Mouse (Mus musculus) neural tube, embryonic 14.5 days (tissue): ENCODE measurements around the gene Tspan14. TPM values are rescaled to one million over a fixed set of nuclear protein-coding genes. Genes with fewer than 3 reads are reported as not detected.
A peak's percentile ranks its signal among the peaks of the same experiment; 100 is the strongest.

ENCODE experiments used
- ATAC-seq: fragments of 200-750 bp; cut with Nextera tagmentation; 2 replicates; pipeline ENCODE4 v1.8.0; 2017; ENCODE audit warnings: low read depth, mild to moderate bottlenecking, moderate TSS enrichment, moderate library complexity
- H3K27ac ChIP-seq: fragments of 300-500 bp; sonication (generic); 2 replicates; pipeline ENCODE4 v1.5.1; 2014; ENCODE audit warnings: low read depth, mild to moderate bottlenecking, control low read depth, low read length, moderate library complexity, mixed read lengths
- H3K27me3 ChIP-seq: fragments of 300-500 bp; sonication (generic); 2 replicates; pipeline ENCODE4 v1.6.1; 2014; ENCODE audit warnings: low read length; ENCODE audit not compliant: control insufficient read depth, insufficient read depth
- H3K36me3 ChIP-seq: fragments of 300-500 bp; sonication (generic); 2 replicates; pipeline ENCODE4 v1.6.1; 2014; ENCODE audit warnings: low read length, mixed read lengths; ENCODE audit not compliant: control insufficient read depth, insufficient read depth
- H3K4me1 ChIP-seq: fragments of 300-500 bp; sonication (generic); 2 replicates; pipeline ENCODE4 v1.6.1; 2014; ENCODE audit warnings: low read length; ENCODE audit not compliant: control insufficient read depth, insufficient read depth
- H3K4me2 ChIP-seq: fragments of 300-500 bp; sonication (generic); 2 replicates; pipeline ENCODE4 v1.6.1; 2014; ENCODE audit warnings: mild to moderate bottlenecking, low read depth, low read length, control low read depth
- H3K4me3 ChIP-seq: fragments of 300-500 bp; sonication (generic); 2 replicates; pipeline ENCODE4 v1.5.1; 2014; ENCODE audit warnings: low read depth, low read length, control low read depth, mixed read lengths
- H3K9ac ChIP-seq: fragments of 300-500 bp; sonication (generic); replicated peaks from 2 replicates; pipeline ENCODE4 v1.6.1; 2014; ENCODE audit warnings: low read depth, mild to moderate bottlenecking, control low read depth, low read length, mixed read lengths
- H3K9me3 ChIP-seq: fragments of 300-500 bp; sonication (generic); 2 replicates; pipeline ENCODE4 v1.6.1; 2016; ENCODE audit warnings: low read length; ENCODE audit not compliant: control insufficient read depth
- WGBS: fragments of 180-500 bp; shearing (Covaris S2); extraction: QIAGEN DNeasy Blood & Tissue Kit; methylation state at CpG from one replicate; pipeline ENCODE4 v1.1.7; 2014; 5-methylcytosine and 5-hydroxymethylcytosine counted together
- polyA plus RNA-seq: library from polyadenylated mRNA; unstranded; fragments of >200 nt; fragmentation: Nextera tagmentation; extraction: Ambion mirVana; gene quantifications from 2 replicates; pipeline ENCODE4 v1.2.1, GENCODE M21; 2014

Gene Tspan14
- polyA plus RNA-seq, 1 experiment from 2014 or later, result 45.2 TPM

DNA sequence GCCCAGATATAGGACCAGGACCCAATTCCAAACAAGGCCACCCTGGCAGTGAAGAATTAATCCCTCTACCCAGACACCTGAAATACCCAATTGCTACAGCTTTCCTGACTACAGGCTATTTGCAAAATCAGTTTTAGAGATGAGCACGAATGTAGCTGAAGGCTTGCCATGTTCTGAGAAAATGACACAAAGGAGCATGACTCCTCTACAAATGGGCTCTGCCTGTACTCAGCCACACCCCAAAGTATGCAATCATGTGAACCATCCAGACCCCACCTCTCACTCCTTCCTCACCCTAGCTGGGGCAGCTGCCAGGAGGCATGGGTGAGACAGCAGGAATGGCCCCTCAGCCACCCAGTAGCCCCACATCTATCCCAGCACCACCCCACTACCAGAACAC, 31.1 kb downstream of the Tspan14 start:
- 100% methylated on average over 1 of the region's 1 CpGs for WGBS
- no peak overlapping the region for H3K9ac ChIP-seq

DNA sequence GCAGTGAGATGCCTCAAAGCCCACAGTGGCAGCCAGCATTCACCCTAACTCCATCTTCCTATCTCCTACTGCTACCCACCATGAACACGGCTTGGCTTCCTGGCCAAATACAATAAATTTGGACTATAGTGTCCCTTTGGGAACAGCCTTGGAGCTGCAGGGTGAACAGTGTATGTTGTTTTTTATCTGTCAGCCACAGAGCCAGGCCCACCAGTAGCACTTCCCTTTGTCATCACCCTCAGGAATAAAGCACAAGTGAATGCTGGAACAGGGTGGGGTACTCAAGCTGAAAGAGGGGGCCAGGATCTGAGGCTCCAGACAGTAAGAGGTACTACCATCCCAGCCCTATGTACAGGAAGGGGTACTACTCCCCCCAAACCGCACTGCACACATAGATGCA, 31.6 kb downstream of the Tspan14 start:
- H3K27ac ChIP-seq, result no peak overlapping the region
- no peaks in the 10 kb centered on the region for H3K27me3 ChIP-seq
- H3K4me2 ChIP-seq, result no peak overlapping the region
- no peaks in the 10 kb centered on the region for H3K36me3 ChIP-seq
- peaks cover 3% of the 10 kb centered on the region; the same call in 1 of the 2 replicates for H3K4me1 ChIP-seq
- H3K4me3 ChIP-seq, result no peak overlapping the region
- no peaks in the 10 kb centered on the region for H3K9me3 ChIP-seq
- no peak for ATAC-seq
- WGBS, result 58% methylated on average over 2 of the region's 2 CpGs
- H3K9ac ChIP-seq, result no peak overlapping the region

More for the DNA sequence above, 31.1 kb downstream of the Tspan14 start:
- Histone ChIP-seq H3K27ac (no peak overlapping the region), H3K36me3 (no peaks in the 10 kb centered on the region), H3K4me1 (peaks cover 3% of the 10 kb centered on the region; the same call in 1 of the 2 replicates), H3K4me3 (no peak overlapping the region), H3K4me2 (no peak overlapping the region), H3K27me3 (no peaks in the 10 kb centered on the region), H3K9me3 (no peaks in the 10 kb centered on the region)
- ATAC-seq, result no peak

DNA sequence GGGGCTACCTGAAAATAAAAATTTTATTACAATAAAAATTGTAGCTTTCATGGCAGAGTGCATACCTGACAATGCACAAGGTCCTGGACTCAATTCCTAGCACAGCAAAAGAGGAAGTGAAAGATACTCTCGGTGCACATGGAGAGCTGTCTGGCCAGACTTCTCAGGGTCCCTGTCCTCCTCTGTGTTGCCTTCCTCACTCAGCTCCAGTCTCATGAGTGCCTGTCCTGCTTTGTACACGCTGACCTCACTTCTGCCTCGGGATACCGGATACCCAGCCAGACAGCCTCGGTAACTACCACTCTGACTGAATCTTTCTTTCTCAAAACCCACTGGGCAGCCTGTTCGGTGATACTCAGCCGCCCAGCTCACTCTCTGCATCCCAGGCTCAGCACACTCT, 33.3 kb downstream of the Tspan14 start:
- no peak for ATAC-seq
- no peak overlapping the region for H3K4me2 ChIP-seq
- H3K4me3 ChIP-seq, result no peak overlapping the region
- no peaks in the 10 kb centered on the region for H3K27me3 ChIP-seq
- no peaks in the 10 kb centered on the region for H3K9me3 ChIP-seq
- H3K4me1 ChIP-seq, result peaks cover 3% of the 10 kb centered on the region; the same call in 1 of the 2 replicates
- 85% methylated on average over 7 of the region's 7 CpGs for whole genome bisulfite sequencing
- no peaks in the 10 kb centered on the region for H3K36me3 ChIP-seq
- no peak overlapping the region for H3K27ac ChIP-seq
- H3K9ac ChIP-seq, result no peak overlapping the region

DNA sequence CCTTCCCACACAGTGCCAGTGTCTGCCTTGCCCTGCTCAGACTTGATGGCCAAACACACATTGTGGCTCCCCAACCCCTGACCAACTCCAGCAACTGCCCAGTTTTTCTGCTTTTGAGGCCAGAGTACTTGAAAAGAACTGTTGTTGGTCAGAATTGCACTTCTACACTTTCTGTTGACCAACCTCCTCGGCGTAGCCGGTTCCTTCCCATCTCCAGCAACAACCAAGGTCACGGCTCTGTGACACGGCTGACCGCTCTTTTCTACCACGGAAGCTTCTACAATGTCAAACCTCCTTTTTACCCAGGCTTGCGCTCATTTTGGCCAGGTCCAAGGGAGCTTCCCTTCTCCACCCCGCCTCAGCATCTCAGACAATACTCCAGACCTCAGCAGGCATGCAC, 34.4 kb downstream of the Tspan14 start:
- Histone ChIP-seq H3K36me3 (no peaks in the 10 kb centered on the region), H3K4me1 (peaks cover 3% of the 10 kb centered on the region; the same call in 1 of the 2 replicates), H3K4me2 (no peak overlapping the region), H3K27ac (no peak overlapping the region), H3K9ac (no peak overlapping the region), H3K9me3 (no peaks in the 10 kb centered on the region), H3K27me3 (no peaks in the 10 kb centered on the region), H3K4me3 (no peak overlapping the region)
- no peak for ATAC-seq
- WGBS, result 94% methylated on average over 9 of the region's 9 CpGs

DNA sequence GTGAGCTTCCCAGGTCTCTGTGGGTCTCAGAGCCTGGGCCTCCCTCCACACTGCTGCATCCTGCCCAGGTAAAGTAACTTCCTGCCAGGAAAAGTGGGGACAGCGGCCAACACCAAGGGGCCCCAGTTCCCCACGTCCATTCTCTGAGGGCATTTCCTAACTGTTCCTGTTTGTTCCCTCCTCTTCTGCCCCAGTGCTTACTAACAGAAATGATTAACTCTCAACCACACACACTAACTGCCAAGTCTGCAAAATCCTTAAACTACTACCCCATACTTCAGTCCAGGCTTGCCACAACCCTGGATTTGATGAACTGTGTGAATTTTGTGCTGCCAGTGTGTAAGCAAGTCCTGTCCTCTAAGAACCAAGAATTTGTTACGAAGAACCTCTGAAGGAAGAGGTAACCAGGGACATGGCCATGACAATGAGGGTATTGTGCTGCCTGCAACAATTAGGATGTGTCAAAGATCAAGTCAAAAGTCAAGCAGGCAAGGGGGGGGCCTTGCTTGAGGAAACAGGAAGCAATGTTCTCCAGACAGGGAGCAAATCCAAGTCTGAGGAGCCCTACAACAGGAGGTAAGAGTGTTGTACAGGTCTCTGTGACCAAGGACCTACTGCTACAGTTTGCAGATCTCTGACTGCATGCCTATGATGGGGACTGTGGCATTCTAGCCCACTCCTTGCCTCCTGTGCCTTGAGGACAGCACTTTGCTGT, 35.3 kb downstream of the Tspan14 start:
- Histone ChIP-seq H3K4me1 (peaks cover 3% of the 10 kb centered on the region; the same call in 1 of the 2 replicates), H3K27me3 (no peaks in the 10 kb centered on the region), H3K36me3 (no peaks in the 10 kb centered on the region), H3K27ac (no peak overlapping the region), H3K4me3 (no peak overlapping the region), H3K4me2 (no peak overlapping the region), H3K9me3 (no peaks in the 10 kb centered on the region), H3K9ac (no peak overlapping the region)
- ATAC-seq, result no peak
- 54% methylated on average over 3 of the region's 3 CpGs for WGBS

DNA sequence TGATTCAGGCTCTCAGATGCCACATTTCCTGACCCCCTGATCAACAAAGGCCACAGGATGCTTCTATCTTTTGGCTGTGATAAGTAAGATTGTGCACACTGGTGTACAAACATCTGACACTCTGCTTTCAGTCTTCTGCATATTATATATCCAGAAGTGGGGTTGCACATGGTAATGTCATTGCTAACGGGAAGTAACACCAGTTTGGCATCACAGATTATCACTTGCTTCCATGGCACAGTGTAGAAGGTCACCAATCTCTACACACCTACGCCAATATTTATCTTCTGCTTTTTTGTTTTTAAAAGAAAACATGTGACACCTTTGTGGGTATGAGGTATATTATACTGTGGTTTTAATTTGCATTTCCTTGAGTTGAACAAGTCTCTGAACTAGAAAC, 36.7 kb downstream of the Tspan14 start:
- no peaks in the 10 kb centered on the region for H3K9me3 ChIP-seq
- no peak overlapping the region for H3K4me2 ChIP-seq
- H3K4me3 ChIP-seq, result no peak overlapping the region
- H3K27ac ChIP-seq, result no peak overlapping the region
- ATAC-seq, result no peak
- 0 out of 2 replicates have a peak overlapping the region, but pooled peaks have one; percentile 1 for H3K9ac ChIP-seq
- H3K36me3 ChIP-seq, result no peaks in the 10 kb centered on the region
- 93% methylated on average over 2 of the region's 2 CpGs for WGBS
- H3K4me1 ChIP-seq, result 0 out of 2 replicates have a peak, but pooled peaks cover 3% of the 10 kb centered on the region
- H3K27me3 ChIP-seq, result no peaks in the 10 kb centered on the region

DNA sequence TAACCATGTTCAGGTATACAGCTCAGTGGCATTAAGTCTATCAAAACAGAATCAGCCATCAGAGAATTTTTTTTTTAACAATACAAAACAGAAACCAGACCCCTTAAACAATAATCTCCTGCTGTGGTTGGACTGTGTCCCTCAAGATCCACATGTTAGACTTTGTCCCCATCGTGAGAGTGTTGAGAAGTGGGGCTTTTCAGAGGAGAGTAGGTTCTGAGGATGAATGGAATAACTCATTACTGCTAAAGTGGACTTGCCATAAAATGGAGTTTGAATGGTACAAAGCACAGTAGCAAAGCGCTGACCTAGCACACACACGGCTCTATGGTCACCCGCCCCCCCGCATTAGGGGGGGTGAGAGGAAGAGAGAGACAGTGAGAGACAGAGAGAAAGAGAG, 37.7 kb downstream of the Tspan14 start:
- Histone ChIP-seq H3K36me3 (no peaks in the 10 kb centered on the region), H3K4me2 (no peak overlapping the region), H3K27me3 (no peaks in the 10 kb centered on the region), H3K9me3 (no peaks in the 10 kb centered on the region), H3K4me3 (no peak overlapping the region), H3K9ac (no peak overlapping the region), H3K27ac (no peak overlapping the region), H3K4me1 (peaks cover 3% of the 10 kb centered on the region; the same call in 1 of the 2 replicates)
- 53% methylated on average over 5 of the region's 5 CpGs for WGBS
- no peak for ATAC-seq

DNA sequence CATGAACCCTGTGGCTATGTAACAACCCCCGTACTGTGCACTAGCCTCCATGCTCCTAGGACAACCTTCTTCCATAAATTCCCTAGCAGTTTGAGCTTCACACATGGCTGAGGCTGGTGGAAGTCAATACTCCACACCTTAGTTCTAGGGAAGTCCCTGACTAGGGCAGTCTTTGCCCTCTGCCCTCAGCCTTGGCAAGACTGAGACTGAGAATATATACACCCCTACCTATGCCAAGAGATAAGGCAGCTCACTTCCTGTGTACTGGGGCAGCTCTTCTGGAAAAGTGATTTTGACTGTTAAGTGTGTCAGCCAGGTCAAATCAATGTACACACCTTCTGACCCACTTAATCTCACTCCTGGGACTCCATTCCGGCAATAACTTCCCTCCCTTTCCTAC, 39.6 kb downstream of the Tspan14 start:
- no peaks in the 10 kb centered on the region for H3K36me3 ChIP-seq
- no peaks in the 10 kb centered on the region for H3K9me3 ChIP-seq
- H3K9ac ChIP-seq, result no peak overlapping the region
- H3K4me1 ChIP-seq, result peaks cover 3% of the 10 kb centered on the region; the same call in 1 of the 2 replicates
- H3K27ac ChIP-seq, result no peak overlapping the region
- ATAC-seq, result no peak
- 83% methylated on average over 2 of the region's 2 CpGs for WGBS
- no peak overlapping the region for H3K4me2 ChIP-seq
- H3K4me3 ChIP-seq, result no peak overlapping the region
- no peaks in the 10 kb centered on the region for H3K27me3 ChIP-seq

DNA sequence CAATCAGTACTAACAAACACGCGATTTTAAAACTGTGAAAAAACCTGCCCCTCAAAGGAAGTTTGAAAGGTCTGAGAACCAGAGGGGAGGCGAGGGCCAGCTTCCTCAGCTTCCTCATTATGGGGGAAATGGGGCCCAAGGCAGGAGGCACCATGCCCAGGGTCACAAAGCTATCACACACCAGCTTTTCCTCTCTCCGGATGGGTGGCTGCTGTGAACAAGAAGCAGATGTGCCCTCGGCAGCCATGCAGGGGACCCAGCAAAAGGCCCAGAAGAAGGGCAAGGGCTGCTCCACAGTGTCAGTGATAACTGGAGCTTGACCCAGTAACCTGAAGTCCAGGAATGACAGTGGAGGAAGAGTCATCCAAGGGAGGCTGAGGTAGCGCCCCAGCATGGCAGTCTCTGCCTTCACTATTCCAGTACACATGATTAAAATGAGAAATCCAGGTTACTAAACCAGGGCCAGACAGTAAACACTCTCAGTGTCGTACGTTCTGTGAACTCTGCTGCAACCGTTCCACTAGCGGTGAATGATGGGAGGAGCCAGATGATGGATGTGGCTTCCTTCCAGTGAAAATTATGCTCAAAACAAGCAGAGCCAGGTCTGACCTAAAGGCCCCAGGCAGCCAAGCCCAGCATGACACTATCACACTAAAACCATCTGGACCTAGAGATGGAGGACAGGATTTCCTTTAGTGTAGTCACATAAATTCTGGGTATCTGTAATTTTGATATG, 42.1 kb downstream of the Tspan14 start:
- Histone ChIP-seq H3K27me3 (no peaks in the 10 kb centered on the region), H3K9ac (no peak overlapping the region), H3K4me3 (no peak overlapping the region), H3K4me1 (no peaks in the 10 kb centered on the region; the same call in 1 of the 2 replicates), H3K9me3 (no peaks in the 10 kb centered on the region), H3K27ac (no peak overlapping the region), H3K4me2 (no peak overlapping the region), H3K36me3 (no peaks in the 10 kb centered on the region)
- 39% methylated on average over 10 of the region's 10 CpGs for WGBS
- no peak for ATAC-seq
